Comparison of ENCODE assay signal across 17 mouse cellular contexts in genomic region chr6:117256099-117256471, GRCm38 (mm10).
DNase-seq lines count a peak whose midpoint lies in the region; ATAC-seq lines count a peak whose summit lies in the region.
"Had no signal": no experiment of that assay in that cellular context is flagged by ENCODE, and none has a peak within 500 bp of the region (broad histone marks: within the 10 kb centered on the region; RNA-seq: fewer than 3 reads in every experiment).

No protein-coding gene starts in this region.

- peak overlapping the region; percentile 85 for H3K27ac ChIP-seq in forebrain, embryonic 15.5 days (replicated peaks)
- no peak overlapping the region for H3K27ac ChIP-seq in forebrain, embryonic 10.5 days
- H3K27ac ChIP-seq in heart, embryonic 10.5 days, result no peak overlapping the region
- H3K27ac ChIP-seq: embryonic facial prominence, embryonic 13.5 days; embryonic facial prominence, embryonic 15.5 days had no signal

- ATAC-seq in forebrain, embryonic 15.5 days (replicated peaks), result no peak
- ATAC-seq: forebrain, embryonic 14.5 days had no signal

- WGBS in forebrain, embryonic 15.5 days, result 83% methylated on average over 2 of the region's 2 CpGs
- WGBS in forebrain, embryonic 10.5 days, result 90% methylated on average over 2 of the region's 2 CpGs
- 76% methylated on average over 2 of the region's 2 CpGs for WGBS in heart, embryonic 10.5 days

- H3K27me3 ChIP-seq in forebrain, embryonic 15.5 days, result no peaks in the 10 kb centered on the region
- peaks cover 11% of the 10 kb centered on the region; the same call in 1 of the 2 replicates for H3K27me3 ChIP-seq in forebrain, embryonic 10.5 days (ENCODE audit: poor library complexity, severe bottlenecking)
- peaks cover 3% of the 10 kb centered on the region; the same call in 1 of the 2 replicates for H3K27me3 ChIP-seq in heart, embryonic 10.5 days (ENCODE audit: insufficient read depth, poor library complexity, severe bottlenecking)
- H3K27me3 ChIP-seq: forebrain, embryonic 12.5 days had no signal

- no peaks in the 10 kb centered on the region for H3K9me3 ChIP-seq in forebrain, embryonic 15.5 days
- no peaks in the 10 kb centered on the region for H3K9me3 ChIP-seq in forebrain, embryonic 10.5 days
- no peaks in the 10 kb centered on the region for H3K9me3 ChIP-seq in heart, embryonic 10.5 days
- H3K9me3 ChIP-seq: embryonic facial prominence, embryonic 13.5 days; embryonic facial prominence, embryonic 15.5 days; forebrain, embryonic 12.5 days had no signal

- no peaks in the 10 kb centered on the region for H3K36me3 ChIP-seq in forebrain, embryonic 15.5 days
- no peaks in the 10 kb centered on the region for H3K36me3 ChIP-seq in forebrain, embryonic 10.5 days (replicated peaks)
- no peaks in the 10 kb centered on the region for H3K36me3 ChIP-seq in heart, embryonic 10.5 days
- H3K36me3 ChIP-seq: embryonic facial prominence, embryonic 13.5 days; embryonic facial prominence, embryonic 15.5 days; forebrain, embryonic 12.5 days had no signal

- H3K9ac ChIP-seq in forebrain, embryonic 15.5 days (replicated peaks), result no peak overlapping the region
- H3K9ac ChIP-seq: embryonic facial prominence, embryonic 13.5 days; embryonic facial prominence, embryonic 15.5 days; forebrain, embryonic 12.5 days had no signal

- DNase-seq in forebrain, embryonic 10.5 days (ENCODE audit: extremely low spot score, low spot score), result no peak
- peak; percentile 57 for DNase-seq in heart, embryonic 10.5 days (ENCODE audit: low spot score)
- no peak for DNase-seq in heart, postnatal 14 days
- DNase-seq: adrenal gland, adult 2 months; adrenal gland, postnatal 10 days; adrenal gland, postnatal 25 days; cerebellum, adult 11-12 months; cerebellum, adult 2 months; cerebellum, adult 9-10 months; cerebellum, postnatal 36 days; embryo, embryonic 11 days had no signal

- H3K4me2 ChIP-seq in forebrain, embryonic 15.5 days (replicated peaks), result no peak overlapping the region
- H3K4me2 ChIP-seq: embryonic facial prominence, embryonic 13.5 days; embryonic facial prominence, embryonic 15.5 days; forebrain, embryonic 12.5 days had no signal

- H3K4me1 ChIP-seq in forebrain, embryonic 15.5 days, result peaks cover 31% of the 10 kb centered on the region
- H3K4me1 ChIP-seq in forebrain, embryonic 10.5 days, result peaks cover 14% of the 10 kb centered on the region
- peaks cover 33% of the 10 kb centered on the region for H3K4me1 ChIP-seq in heart, embryonic 10.5 days

- no peak overlapping the region for H3K4me3 ChIP-seq in forebrain, embryonic 15.5 days
- H3K4me3 ChIP-seq in forebrain, embryonic 10.5 days, result no peak overlapping the region
- no peak overlapping the region for H3K4me3 ChIP-seq in heart, embryonic 10.5 days
- H3K4me3 ChIP-seq: embryonic facial prominence, embryonic 13.5 days; embryonic facial prominence, embryonic 15.5 days; erythroblast, embryonic 14.5 days; forebrain, embryonic 12.5 days had no signal

- intact Hi-C loops in heart, postnatal 14 days (cut with DNase I), result loop anchor here (10.0 kb wide), 1 partner anchor 569 kb away; no protein-coding TSS in a partner anchor
